Comparison of ENCODE assay signal across 8 mouse cellular contexts in genomic region chr5:5559079-5559740, GRCm38 (mm10). TPM values are rescaled to one million over a fixed set of nuclear protein-coding genes. Genes with fewer than 3 reads are reported as not detected.
DNase-seq lines count a peak whose midpoint lies in the region; ATAC-seq and TF ChIP-seq lines count a peak whose summit lies in the region.

Gtpbp10 (minus strand) TSS chr5:5559538.

- H3K27ac ChIP-seq in forebrain, embryonic 12.5 days, result peak within 1 kb of the TSS; percentile 71
- peak within 1 kb of the TSS; percentile 82 for H3K27ac ChIP-seq in heart, embryonic 16.5 days (ENCODE audit: low read length)
- peak within 1 kb of the TSS; percentile 59 for H3K27ac ChIP-seq in liver, embryonic 13.5 days
- peak within 1 kb of the TSS; percentile 59; the same call in 1 of the 2 replicates for H3K27ac ChIP-seq in stomach, embryonic 14.5 days (ENCODE audit: low read length)

- peak within 1 kb of the TSS; percentile 66 for H3K9ac ChIP-seq in forebrain, embryonic 12.5 days
- H3K9ac ChIP-seq in heart, embryonic 16.5 days (ENCODE audit: low read length), result peak within 1 kb of the TSS; percentile 91
- peak within 1 kb of the TSS; percentile 80 for H3K9ac ChIP-seq in liver, embryonic 13.5 days
- peak within 1 kb of the TSS; percentile 61 for H3K9ac ChIP-seq in stomach, embryonic 14.5 days (replicated peaks; ENCODE audit: low read depth, low read length)

- TF ChIP-seq CTCF in E14TG2a.4 (conservative IDR thresholded peaks at IDR 0.05; ENCODE audit: low read length), result no peak

- H3K27me3 ChIP-seq in E14TG2a.4 (ENCODE audit: insufficient read depth, low read length), result no peaks in the 10 kb centered on the region
- H3K27me3 ChIP-seq in forebrain, embryonic 12.5 days, result 0 out of 2 replicates have a peak, but pooled peaks cover 5% of the 10 kb centered on the region
- no peaks in the 10 kb centered on the region for H3K27me3 ChIP-seq in heart, embryonic 16.5 days (ENCODE audit: control insufficient read depth, insufficient read depth, low read length)
- H3K27me3 ChIP-seq in liver, embryonic 13.5 days, result no peaks in the 10 kb centered on the region
- no peaks in the 10 kb centered on the region for H3K27me3 ChIP-seq in stomach, embryonic 14.5 days (ENCODE audit: control insufficient read depth, insufficient read depth, low read length)

- ATAC-seq in cerebellum, adult (ENCODE audit: insufficient number of reproducible peaks, low FRiP score, low TSS enrichment), result peak; percentile 99
- peak; percentile 99 for ATAC-seq in forebrain, embryonic 12.5 days (ENCODE audit: low FRiP score)
- ATAC-seq in heart, embryonic 16.5 days (replicated peaks; ENCODE audit: extremely low read depth, insufficient read depth, low FRiP score), result peak; percentile 99
- ATAC-seq in liver, embryonic 13.5 days (ENCODE audit: low read depth), result peak; percentile 94
- peak; percentile 100 for ATAC-seq in stomach, embryonic 14.5 days (ENCODE audit: insufficient number of reproducible peaks, insufficient read depth, low FRiP score, low read depth)

- peaks cover 26% of the 10 kb centered on the region for H3K4me1 ChIP-seq in E14TG2a.4 (replicated peaks; ENCODE audit: low read depth, low read length)
- H3K4me1 ChIP-seq in forebrain, embryonic 12.5 days, result peaks cover 11% of the 10 kb centered on the region
- peaks cover 12% of the 10 kb centered on the region for H3K4me1 ChIP-seq in heart, embryonic 16.5 days (ENCODE audit: control insufficient read depth, insufficient read depth, low read length)
- peaks cover 19% of the 10 kb centered on the region for H3K4me1 ChIP-seq in liver, embryonic 13.5 days (replicated peaks)
- 0 out of 2 replicates have a peak, but pooled peaks cover 4% of the 10 kb centered on the region for H3K4me1 ChIP-seq in stomach, embryonic 14.5 days (ENCODE audit: control insufficient read depth, insufficient read depth, low read length)

- under 1% methylated on average over 43 of the region's 43 CpGs for WGBS in forebrain, embryonic 12.5 days
- under 1% methylated on average over 43 of the region's 43 CpGs for WGBS in heart, embryonic 16.5 days
- under 1% methylated on average over 43 of the region's 43 CpGs for WGBS in liver, embryonic 13.5 days (ENCODE audit: insufficient replicate concordance)
- under 1% methylated on average over 43 of the region's 43 CpGs for WGBS in stomach, embryonic 14.5 days

- peak within 1 kb of the TSS; percentile 89 for H3K4me3 ChIP-seq in E14TG2a.4 (replicated peaks; ENCODE audit: low read length)
- H3K4me3 ChIP-seq in forebrain, embryonic 12.5 days (replicated peaks), result peak within 1 kb of the TSS; percentile 69
- peak within 1 kb of the TSS; percentile 77 for H3K4me3 ChIP-seq in heart, embryonic 16.5 days (ENCODE audit: low read length)
- H3K4me3 ChIP-seq in liver, embryonic 13.5 days (replicated peaks), result peak within 1 kb of the TSS; percentile 78
- peak within 1 kb of the TSS; percentile 75 for H3K4me3 ChIP-seq in stomach, embryonic 14.5 days (ENCODE audit: low read depth, low read length)

- no peaks in the 10 kb centered on the region for H3K9me3 ChIP-seq in E14TG2a.4 (ENCODE audit: low read length)
- H3K9me3 ChIP-seq in forebrain, embryonic 12.5 days, result no peaks in the 10 kb centered on the region
- H3K9me3 ChIP-seq in heart, embryonic 16.5 days (replicated peaks; ENCODE audit: control insufficient read depth, low read length), result no peaks in the 10 kb centered on the region
- H3K9me3 ChIP-seq in liver, embryonic 13.5 days (replicated peaks), result no peaks in the 10 kb centered on the region
- no peaks in the 10 kb centered on the region for H3K9me3 ChIP-seq in stomach, embryonic 14.5 days (ENCODE audit: control insufficient read depth, low read depth, low read length)

- DNase-seq in kidney, postnatal 25 days, result peak; percentile 93 to 94
- peak; percentile 80 for DNase-seq in liver, embryonic 13.5 days
- DNase-seq in natural killer cell, adult 2 months (ENCODE audit: low spot score in 2 of 2), result peak; percentile 91 to 93

- peaks cover 26% of the 10 kb centered on the region for H3K36me3 ChIP-seq in E14TG2a.4 (ENCODE audit: insufficient read depth, low read length)
- H3K36me3 ChIP-seq in forebrain, embryonic 12.5 days (replicated peaks), result peaks cover 7% of the 10 kb centered on the region
- H3K36me3 ChIP-seq in heart, embryonic 16.5 days (ENCODE audit: control insufficient read depth, insufficient read depth), result peaks cover 11% of the 10 kb centered on the region
- H3K36me3 ChIP-seq in liver, embryonic 13.5 days, result peaks cover 11% of the 10 kb centered on the region
- peaks cover 5% of the 10 kb centered on the region; the same call in 1 of the 2 replicates for H3K36me3 ChIP-seq in stomach, embryonic 14.5 days (ENCODE audit: control insufficient read depth, insufficient read depth, low read length)

- peak within 1 kb of the TSS; percentile 61 for H3K4me2 ChIP-seq in forebrain, embryonic 12.5 days
- H3K4me2 ChIP-seq in heart, embryonic 16.5 days (ENCODE audit: low read depth, low read length), result peak within 1 kb of the TSS; percentile 87
- H3K4me2 ChIP-seq in liver, embryonic 13.5 days, result peak within 1 kb of the TSS; percentile 70
- peak within 1 kb of the TSS; percentile 57 for H3K4me2 ChIP-seq in stomach, embryonic 14.5 days (replicated peaks; ENCODE audit: low read depth, low read length)

RNA-seq across cellular contexts. Expression of gene Gtpbp10, which starts in this region (rescaled TPM):
- 36.7 and 37.7 TPM in 2 replicates for polyA plus RNA-seq in forebrain, embryonic 12.5 days (2016; fragmentation: Nextera tagmentation; extraction: Ambion mirVana)
- 16.2 and 18.3 TPM in 2 replicates for polyA plus RNA-seq in heart, embryonic 16.5 days (2015; fragmentation: Nextera tagmentation; extraction: Ambion mirVana)
- polyA plus RNA-seq in liver, embryonic 13.5 days (2015; fragmentation: Nextera tagmentation; extraction: Ambion mirVana), result 11.2 and 13.8 TPM in 2 replicates
- 27.6 and 30.6 TPM in 2 replicates for polyA plus RNA-seq in stomach, embryonic 14.5 days (2014; fragmentation: Nextera tagmentation; extraction: Ambion mirVana)

Comparison
In these comparisons a context has a peak if more than half of its experiments do, and no peak if none do; other contexts are left out.
1. Peak in every context shown above with its lines: DNase-seq, ATAC-seq, H3K4me3 ChIP-seq and H3K27ac ChIP-seq.